Mouse (Mus musculus) liver, embryonic 16.5 days (tissue): ENCODE results near the gene Rora. TPM values are rescaled to one million over a fixed set of nuclear protein-coding genes. Genes with fewer than 3 reads are reported as not detected.

ENCODE experiments used
- ATAC-seq: fragments of 200-750 bp; cut with Nextera tagmentation; 2 replicates; pipeline ENCODE4 v1.8.0; 2017; ENCODE audit warnings: low read depth, mild to moderate bottlenecking, moderate number of reproducible peaks, moderate library complexity
- H3K27ac ChIP-seq: fragments of 300-500 bp; sonication (generic); 2 replicates; pipeline ENCODE4 v1.5.1; 2014; ENCODE audit warnings: mild to moderate bottlenecking, low read length
- H3K27me3 ChIP-seq: fragments of 300-500 bp; sonication (generic); 2 replicates; pipeline ENCODE4 v1.6.1; 2014; ENCODE audit warnings: low read depth, low read length, mixed read lengths; ENCODE audit not compliant: control insufficient read depth, insufficient read depth
- H3K36me3 ChIP-seq: fragments of 300-500 bp; sonication (generic); 2 replicates; pipeline ENCODE4 v1.6.1; 2014; ENCODE audit warnings: mild to moderate bottlenecking; ENCODE audit not compliant: control insufficient read depth, insufficient read depth
- H3K4me1 ChIP-seq: fragments of 300-500 bp; sonication (generic); 2 replicates; pipeline ENCODE4 v1.6.1; 2014; ENCODE audit warnings: low read depth, low read length, mixed read lengths; ENCODE audit not compliant: control insufficient read depth
- H3K4me2 ChIP-seq: fragments of 300-500 bp; sonication (generic); 2 replicates; pipeline ENCODE4 v1.6.1; 2014; ENCODE audit warnings: low read depth, low read length, mixed read lengths
- H3K4me3 ChIP-seq: fragments of 300-500 bp; sonication (generic); 2 replicates; pipeline ENCODE4 v1.5.1; 2014; ENCODE audit warnings: low read depth, mild to moderate bottlenecking, low read length
- H3K9ac ChIP-seq: fragments of 300-500 bp; sonication (generic); 2 replicates; pipeline ENCODE4 v1.6.1; 2014; ENCODE audit warnings: low read depth, low read length
- H3K9me3 ChIP-seq: fragments of 300-500 bp; sonication (generic); replicated peaks from 2 replicates; pipeline ENCODE4 v1.6.1; 2016; ENCODE audit warnings: low read length; ENCODE audit not compliant: control insufficient read depth
- WGBS: fragments of 180-500 bp; shearing (Covaris S2); extraction: QIAGEN DNeasy Blood & Tissue Kit; methylation state at CpG from one replicate; pipeline ENCODE4 v1.1.7; 2014; ENCODE audit not compliant: insufficient replicate concordance; 5-methylcytosine and 5-hydroxymethylcytosine counted together
- polyA plus RNA-seq: library from polyadenylated mRNA; unstranded; fragments of >200 nt; fragmentation: Nextera tagmentation; extraction: Ambion mirVana; gene quantifications from 2 replicates; pipeline ENCODE4 v1.2.1, GENCODE M21; 2015

Rora gene
- polyA plus RNA-seq, 1 experiment from 2014 or later = 10.6 TPM

GRCm38 (mm10) chr9:68966540-68966939 is 313.0 kb downstream of the Rora start:
- Histone ChIP-seq H3K4me2 (no peak overlapping the region), H3K4me3 (no peak overlapping the region), H3K27ac (no peak overlapping the region), H3K9me3 (no peaks in the 10 kb centered on the region), H3K36me3 (no peaks in the 10 kb centered on the region), H3K27me3 (no peaks in the 10 kb centered on the region), H3K4me1 (no peaks in the 10 kb centered on the region; the same call in none of the 2 replicates), H3K9ac (no peak overlapping the region)
- ATAC-seq = no peak
- WGBS = 50% methylated on average over 13 of the region's 13 CpGs

- 69% methylated on average over 6 of the region's 6 CpGs for WGBS
- Histone ChIP-seq H3K4me3 (no peak overlapping the region), H3K9me3 (no peaks in the 10 kb centered on the region), H3K27me3 (no peaks in the 10 kb centered on the region), H3K9ac (no peak overlapping the region), H3K27ac (no peak overlapping the region), H3K36me3 (no peaks in the 10 kb centered on the region), H3K4me1 (no peaks in the 10 kb centered on the region; the same call in none of the 2 replicates), H3K4me2 (no peak overlapping the region)
- no peak for ATAC-seq
These were observed 316.5 kb downstream of the Rora start for GRCm38 (mm10) chr9:68970074-68970473.

GRCm38 (mm10) chr9:68972277-68972676 is 318.7 kb downstream of the Rora start:
- no peaks in the 10 kb centered on the region for H3K36me3 ChIP-seq
- 53% methylated on average over 7 of the region's 7 CpGs for WGBS
- no peak for ATAC-seq
- H3K27me3 ChIP-seq = no peaks in the 10 kb centered on the region
- no peak overlapping the region for H3K4me3 ChIP-seq
- H3K9ac ChIP-seq = no peak overlapping the region
- H3K27ac ChIP-seq = no peak overlapping the region
- no peaks in the 10 kb centered on the region; the same call in none of the 2 replicates for H3K4me1 ChIP-seq
- H3K9me3 ChIP-seq = no peaks in the 10 kb centered on the region
- H3K4me2 ChIP-seq = no peak overlapping the region

DNA sequence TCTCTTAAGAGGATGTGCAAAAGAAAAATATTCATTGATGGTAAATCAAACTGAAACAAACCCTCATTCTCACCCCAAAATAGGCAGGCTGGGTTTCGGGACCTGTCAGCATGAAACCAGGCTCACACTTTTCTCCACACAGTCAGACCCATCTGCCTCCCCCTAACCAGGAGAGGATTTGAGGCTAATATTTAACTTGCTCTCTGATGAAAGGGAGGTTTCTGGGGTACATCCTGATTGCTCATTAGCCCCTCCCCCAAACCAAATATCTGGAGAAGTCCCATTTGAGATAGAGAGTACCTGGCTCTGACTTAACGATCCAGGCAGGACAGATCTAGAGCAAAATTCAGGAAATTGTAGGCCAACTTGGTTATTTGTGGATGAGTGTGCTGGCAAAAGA is 320.9 kb downstream of the Rora start:
- no peaks in the 10 kb centered on the region for H3K9me3 ChIP-seq
- H3K36me3 ChIP-seq = no peaks in the 10 kb centered on the region
- H3K27ac ChIP-seq = no peak overlapping the region
- peak; percentile 55; the same call in 1 of the 2 replicates for ATAC-seq
- H3K27me3 ChIP-seq = no peaks in the 10 kb centered on the region
- 59% methylated on average over 2 of the region's 2 CpGs for WGBS
- no peak overlapping the region for H3K4me2 ChIP-seq
- no peak overlapping the region for H3K4me3 ChIP-seq
- no peaks in the 10 kb centered on the region for H3K4me1 ChIP-seq
- H3K9ac ChIP-seq = no peak overlapping the region

DNA sequence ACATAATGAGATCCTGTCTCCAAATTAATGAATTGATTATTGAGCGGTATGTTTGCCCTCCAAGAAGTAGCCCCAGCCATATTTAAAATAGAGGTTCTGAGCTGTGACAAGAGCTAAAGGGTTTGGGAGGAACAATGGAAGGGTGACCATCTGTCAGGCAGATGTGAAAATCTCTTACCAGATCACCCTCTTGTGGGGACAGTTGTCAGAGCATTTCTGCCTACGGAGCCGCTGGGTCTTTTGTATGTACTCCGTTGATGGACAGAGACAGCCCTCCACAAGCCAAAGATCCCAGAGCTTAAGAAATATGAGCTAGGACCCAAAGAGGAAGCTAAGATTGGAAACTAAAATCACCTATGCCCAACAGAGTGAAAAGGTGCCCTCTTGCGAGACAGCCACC is 322.6 kb downstream of the Rora start:
- Histone ChIP-seq H3K36me3 (no peaks in the 10 kb centered on the region), H3K27ac (no peak overlapping the region), H3K4me3 (no peak overlapping the region), H3K9ac (no peak overlapping the region), H3K4me2 (no peak overlapping the region), H3K9me3 (no peaks in the 10 kb centered on the region), H3K27me3 (no peaks in the 10 kb centered on the region), H3K4me1 (no peaks in the 10 kb centered on the region)
- ATAC-seq = no peak
- 77% methylated on average over 5 of the region's 5 CpGs for WGBS

DNA sequence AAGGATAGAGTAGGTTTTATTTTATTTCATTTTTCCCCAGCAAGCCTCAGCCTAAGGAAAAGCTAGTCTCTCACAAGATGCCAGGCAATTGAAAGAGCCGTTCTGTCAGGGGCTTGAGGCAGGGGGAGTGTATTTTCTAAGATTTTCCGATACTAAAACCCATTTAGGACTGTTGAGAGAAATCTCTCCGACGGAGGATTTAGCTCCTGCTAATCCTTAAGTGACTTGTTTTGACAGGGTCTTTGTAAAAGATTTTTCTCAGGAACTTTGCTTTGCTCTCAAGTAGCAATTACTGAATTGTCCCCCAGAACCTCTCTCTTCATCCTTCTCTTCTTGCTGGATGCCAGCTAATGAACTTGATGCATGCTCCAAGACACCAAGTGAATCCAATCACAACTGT is 323.3 kb downstream of the Rora start:
- H3K27me3 ChIP-seq = no peaks in the 10 kb centered on the region
- no peak overlapping the region for H3K27ac ChIP-seq
- no peaks in the 10 kb centered on the region for H3K9me3 ChIP-seq
- no peak overlapping the region for H3K4me2 ChIP-seq
- ATAC-seq = no peak
- no peak overlapping the region for H3K4me3 ChIP-seq
- H3K9ac ChIP-seq = no peak overlapping the region
- 64% methylated on average over 4 of the region's 4 CpGs for WGBS
- H3K4me1 ChIP-seq = no peaks in the 10 kb centered on the region
- no peaks in the 10 kb centered on the region for H3K36me3 ChIP-seq

DNA sequence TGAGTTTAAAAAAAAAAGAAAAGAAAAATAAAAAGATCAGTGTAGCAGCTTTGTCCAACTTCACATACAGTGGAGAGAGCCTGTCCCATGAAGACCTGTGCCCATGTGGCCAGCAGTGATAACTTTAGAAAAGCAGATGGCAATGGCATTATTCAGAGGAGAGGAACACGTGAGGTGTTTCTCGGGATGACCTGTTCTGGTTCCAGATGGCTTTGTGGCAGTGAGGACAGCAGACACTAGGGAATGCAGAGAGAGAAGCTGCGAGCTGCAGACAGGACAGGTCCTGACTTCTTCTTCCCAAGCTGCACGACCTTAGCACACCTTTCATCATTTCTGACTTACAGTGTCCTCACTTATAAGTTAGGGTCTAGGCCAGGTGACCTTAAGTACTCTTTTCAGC is 325.1 kb downstream of the Rora start:
- Histone ChIP-seq H3K4me2 (no peak overlapping the region), H3K9me3 (no peaks in the 10 kb centered on the region), H3K4me3 (no peak overlapping the region), H3K27ac (no peak overlapping the region), H3K36me3 (no peaks in the 10 kb centered on the region), H3K4me1 (no peaks in the 10 kb centered on the region), H3K27me3 (no peaks in the 10 kb centered on the region), H3K9ac (no peak overlapping the region)
- 58% methylated on average over 4 of the region's 4 CpGs for WGBS
- no peak for ATAC-seq

- H3K4me2 ChIP-seq = no peak overlapping the region
- 54% methylated on average over 4 of the region's 4 CpGs for WGBS
- H3K9me3 ChIP-seq = no peaks in the 10 kb centered on the region
- H3K9ac ChIP-seq = no peak overlapping the region
- no peak for ATAC-seq
- no peaks in the 10 kb centered on the region for H3K36me3 ChIP-seq
- no peaks in the 10 kb centered on the region for H3K27me3 ChIP-seq
- no peaks in the 10 kb centered on the region for H3K4me1 ChIP-seq
- H3K4me3 ChIP-seq = no peak overlapping the region
- no peak overlapping the region for H3K27ac ChIP-seq
These were observed 326.5 kb downstream of the Rora start for GRCm38 (mm10) chr9:68980041-68980440.

GRCm38 (mm10) chr9:68985046-68985445 is 331.5 kb downstream of the Rora start:
- Histone ChIP-seq H3K4me1 (no peaks in the 10 kb centered on the region), H3K9ac (no peak overlapping the region), H3K27me3 (no peaks in the 10 kb centered on the region), H3K4me3 (no peak overlapping the region), H3K36me3 (no peaks in the 10 kb centered on the region), H3K4me2 (no peak overlapping the region), H3K27ac (no peak overlapping the region), H3K9me3 (no peaks in the 10 kb centered on the region)
- WGBS = 73% methylated on average over 6 of the region's 6 CpGs
- no peak for ATAC-seq
